Mouse (Mus musculus): ENCODE measurements at regions not wholly inside any gene's neighbourhood (a gene's known extent, or its start where the extent isn't known, plus 50 kb on each side); places are given as distances from the start of the nearest gene placed in this dataset.

DNA sequence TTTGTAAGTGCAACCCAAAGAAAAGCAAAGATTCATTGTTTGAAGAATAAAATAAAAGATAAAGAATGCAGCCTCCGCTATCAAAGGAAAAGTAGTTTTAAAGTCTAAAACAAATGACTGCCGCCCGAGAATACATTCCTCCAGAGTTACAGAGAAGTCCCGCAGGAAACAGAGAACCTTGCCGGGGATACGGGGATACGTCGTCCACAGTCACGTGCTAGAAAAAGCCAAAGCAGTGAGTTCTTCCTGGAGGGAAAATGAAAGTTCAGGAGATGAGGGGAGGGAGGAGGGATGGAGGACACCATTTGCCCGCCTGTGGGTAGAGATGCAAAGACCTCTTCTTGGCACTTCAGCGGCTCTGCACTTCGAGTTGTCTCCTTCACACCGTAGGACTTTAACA lies 68.0 kb upstream of the Kctd3 start:
- Histone ChIP-seq H3K27ac (ENCODE audit: insufficient read depth, low read depth, low read length) (no peak overlapping the region), H3K4me1 (ENCODE audit: control insufficient read depth, insufficient read depth, insufficient read length, low read length) (no peaks in the 10 kb centered on the region), H3K36me3 (ENCODE audit: control insufficient read depth, insufficient read depth, low read length) (no peaks in the 10 kb centered on the region), H3K27me3 (ENCODE audit: control insufficient read depth, insufficient read depth, low read length) (no peaks in the 10 kb centered on the region), H3K4me3 (ENCODE audit: low read depth, low read length) (no peak overlapping the region)
- no peak for TF ChIP-seq CTCF (IDR thresholded peaks at IDR 0.05; ENCODE audit: extremely low read depth, insufficient read length, insufficient replicate concordance, low read depth, low read length)
- TF ChIP-seq POLR2A (IDR thresholded peaks at IDR 0.05; ENCODE audit: low read depth, low read length): no peak
- 60% methylated on average over 13 of the region's 13 CpGs for WGBS

DNA sequence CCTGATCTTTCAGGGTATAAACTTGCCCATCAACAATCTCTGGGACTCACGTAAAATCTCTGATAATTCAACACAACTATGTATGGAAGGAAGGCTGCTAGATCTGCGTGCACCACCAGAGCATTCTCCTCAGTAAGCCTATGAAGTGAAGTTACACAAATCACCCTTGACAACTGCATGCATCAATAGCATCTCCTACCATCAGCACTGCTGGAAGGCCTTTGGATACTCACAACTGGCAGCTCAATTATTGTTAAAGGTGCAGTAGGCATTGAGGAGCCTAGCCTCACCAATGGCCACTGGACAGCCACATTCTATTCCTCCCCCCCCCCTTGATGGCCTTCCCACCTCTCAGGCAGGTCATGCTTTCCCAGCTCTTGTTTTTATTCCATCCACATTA lies 64.9 kb upstream of the Kctd3 start:
- no peaks in the 10 kb centered on the region for H3K36me3 ChIP-seq (ENCODE audit: control insufficient read depth, insufficient read depth, low read length)
- H3K4me1 ChIP-seq (ENCODE audit: control insufficient read depth, insufficient read depth, insufficient read length, low read length): no peaks in the 10 kb centered on the region
- H3K27me3 ChIP-seq (ENCODE audit: control insufficient read depth, insufficient read depth, low read length): no peaks in the 10 kb centered on the region
- no peak overlapping the region for H3K4me3 ChIP-seq (ENCODE audit: low read depth, low read length)
- no peak for TF ChIP-seq CTCF (IDR thresholded peaks at IDR 0.05; ENCODE audit: extremely low read depth, insufficient read length, insufficient replicate concordance, low read depth, low read length)
- H3K27ac ChIP-seq (ENCODE audit: insufficient read depth, low read depth, low read length): no peak overlapping the region
- WGBS: 82% methylated on average over 2 of the region's 2 CpGs

DNA sequence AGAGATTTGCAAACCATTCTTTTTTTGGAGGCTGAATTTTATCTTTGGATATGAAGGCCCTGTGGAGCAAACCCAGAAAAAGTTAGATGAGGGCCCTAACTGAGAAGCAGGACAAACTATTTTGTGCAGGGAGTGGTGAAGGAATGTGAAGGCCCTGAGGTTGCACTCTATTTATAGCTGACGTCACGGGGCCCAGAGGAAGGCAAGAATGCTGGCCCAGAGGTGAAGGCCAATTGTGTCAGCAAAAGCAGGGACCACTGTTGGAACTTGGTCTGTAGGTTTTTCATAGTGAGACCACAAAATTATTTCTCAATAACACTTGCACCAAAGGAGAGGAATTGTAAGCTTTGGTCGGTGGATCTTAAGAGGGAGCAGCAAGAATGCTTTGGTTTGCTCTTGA lies 60.6 kb upstream of the Kctd3 start:
- H3K36me3 ChIP-seq (ENCODE audit: control insufficient read depth, insufficient read depth, low read length): no peaks in the 10 kb centered on the region
- H3K4me1 ChIP-seq (ENCODE audit: control insufficient read depth, insufficient read depth, insufficient read length, low read length): no peaks in the 10 kb centered on the region
- no peak for TF ChIP-seq POLR2A (IDR thresholded peaks at IDR 0.05; ENCODE audit: low read depth, low read length)
- no peak overlapping the region for H3K4me3 ChIP-seq (ENCODE audit: low read depth, low read length)
- WGBS: 64% methylated on average over 3 of the region's 3 CpGs
- H3K27me3 ChIP-seq (ENCODE audit: control insufficient read depth, insufficient read depth, low read length): no peaks in the 10 kb centered on the region
- H3K27ac ChIP-seq (ENCODE audit: insufficient read depth, low read depth, low read length): no peak overlapping the region

DNA sequence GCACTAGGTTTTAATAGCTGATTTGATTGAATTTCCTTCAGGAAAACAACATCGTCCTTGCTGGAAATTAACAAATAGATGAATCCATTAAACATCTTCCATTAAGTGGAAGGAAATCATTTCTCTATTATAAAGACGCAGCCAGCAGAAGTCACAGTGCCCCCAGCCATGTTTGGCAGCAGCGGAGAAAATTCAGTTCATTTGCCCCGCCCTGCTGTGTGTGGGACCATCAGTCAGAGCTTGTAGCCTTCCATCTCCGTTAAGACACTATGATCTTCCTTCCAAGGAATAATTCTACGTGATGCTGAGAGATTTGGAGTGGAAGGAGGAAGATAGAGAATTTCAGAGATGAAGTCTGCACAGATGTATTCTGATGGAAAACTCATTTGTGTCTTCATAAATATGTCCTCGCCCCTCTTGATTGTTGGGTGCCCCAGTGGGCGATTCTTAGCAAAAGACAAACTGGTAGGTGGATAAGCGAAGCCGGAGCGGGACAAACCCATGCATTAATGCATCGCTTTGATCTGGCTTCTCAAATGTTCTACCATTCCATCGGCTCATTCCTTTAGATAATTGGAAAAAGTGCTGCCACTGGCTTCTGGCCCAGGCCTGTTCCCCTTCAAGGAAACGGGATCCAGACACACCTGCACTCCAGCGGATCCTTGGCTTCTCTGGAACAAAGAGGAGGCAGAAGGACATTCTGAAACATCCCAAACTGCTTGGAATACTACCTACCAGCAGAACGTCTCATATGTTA lies 59.7 kb upstream of the Kctd3 start:
- H3K27ac ChIP-seq (ENCODE audit: insufficient read depth, low read depth, low read length): no peak overlapping the region
- WGBS: 79% methylated on average over 16 of the region's 16 CpGs
- no peaks in the 10 kb centered on the region for H3K36me3 ChIP-seq (ENCODE audit: control insufficient read depth, insufficient read depth, low read length)
- no peaks in the 10 kb centered on the region for H3K4me1 ChIP-seq (ENCODE audit: control insufficient read depth, insufficient read depth, insufficient read length, low read length)
- no peak overlapping the region for H3K4me3 ChIP-seq (ENCODE audit: low read depth, low read length)
- H3K27me3 ChIP-seq (ENCODE audit: control insufficient read depth, insufficient read depth, low read length): no peaks in the 10 kb centered on the region
- TF ChIP-seq CTCF (IDR thresholded peaks at IDR 0.05; ENCODE audit: extremely low read depth, insufficient read length, insufficient replicate concordance, low read depth, low read length) (no peak), POLR2A (IDR thresholded peaks at IDR 0.05; ENCODE audit: low read depth, low read length) (no peak)

DNA sequence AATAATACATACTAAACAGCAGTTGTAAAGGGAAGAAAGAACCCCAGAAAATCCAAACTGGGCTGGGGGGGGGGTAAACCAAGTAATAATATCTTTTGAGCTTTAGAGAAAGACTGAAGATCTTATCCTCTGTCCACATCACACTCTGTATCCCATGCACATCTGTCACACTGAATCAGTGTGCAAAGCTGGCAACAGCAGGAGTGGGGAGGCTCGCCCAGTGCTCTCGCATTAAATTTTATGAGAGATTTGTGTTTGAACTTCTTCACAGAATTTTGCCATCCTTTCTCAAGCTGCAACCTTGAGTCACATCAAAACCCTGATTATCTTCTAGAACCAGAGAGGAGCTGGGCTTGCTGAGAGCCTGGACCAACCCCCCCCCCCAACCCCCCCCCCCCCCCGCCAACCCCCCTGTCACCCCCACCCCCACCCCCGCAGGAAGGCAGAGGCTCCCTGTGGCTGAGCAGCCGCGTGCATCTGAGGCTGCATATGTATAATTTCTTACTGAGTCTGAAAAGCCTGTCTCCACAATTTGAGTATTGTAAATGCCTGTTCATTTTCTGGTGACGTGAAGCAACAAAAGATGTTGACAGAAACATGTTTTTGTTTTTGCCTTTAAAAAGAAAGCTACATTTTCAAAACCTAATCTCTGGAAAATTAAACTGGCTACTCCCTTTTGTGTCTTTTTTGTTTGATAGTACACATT lies 59.0 kb upstream of the Kctd3 start:
- 40% methylated on average over 7 of the region's 7 CpGs for WGBS
- TF ChIP-seq POLR2A (IDR thresholded peaks at IDR 0.05; ENCODE audit: low read depth, low read length): no peak
- TF ChIP-seq CTCF (IDR thresholded peaks at IDR 0.05; ENCODE audit: extremely low read depth, insufficient read length, insufficient replicate concordance, low read depth, low read length): no peak
- H3K4me1 ChIP-seq (ENCODE audit: control insufficient read depth, insufficient read depth, insufficient read length, low read length): no peaks in the 10 kb centered on the region

DNA sequence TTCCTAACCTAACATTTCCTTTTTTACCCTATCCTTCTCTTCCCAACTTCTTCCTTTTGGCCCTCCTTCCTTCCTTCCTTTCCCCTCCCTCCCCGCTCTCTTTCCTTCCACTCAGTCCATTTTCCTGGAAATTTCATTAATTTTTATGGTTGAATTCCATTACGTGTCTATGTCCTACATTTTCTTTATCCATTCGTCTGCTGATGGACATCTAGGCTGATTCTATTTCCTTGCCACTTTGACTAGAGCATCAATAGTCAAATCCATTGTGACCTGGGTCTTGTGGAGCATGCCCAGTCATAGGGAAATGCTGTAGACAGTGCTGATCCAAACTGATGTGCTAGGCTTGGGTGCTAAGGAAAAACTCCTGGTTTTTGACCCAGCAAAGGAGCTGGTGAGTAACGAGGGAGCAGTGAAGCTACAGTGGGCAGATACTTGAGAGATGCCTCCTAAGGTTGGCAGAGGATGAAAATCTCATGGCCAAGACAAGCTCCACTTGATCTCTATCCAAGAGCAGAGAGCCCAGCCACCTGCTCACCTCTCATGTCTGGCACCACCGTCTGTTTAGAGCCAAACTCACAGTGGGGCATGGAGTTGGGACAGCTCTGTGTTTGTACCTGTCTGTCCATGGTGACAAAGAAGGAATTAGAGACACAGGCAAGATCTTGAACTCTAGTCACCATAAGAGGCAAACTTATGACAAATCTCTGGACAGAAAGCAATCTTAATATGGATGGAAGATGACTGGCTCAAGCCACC lies 57.7 kb upstream of the Kctd3 start:
- 75% methylated on average over 5 of the region's 5 CpGs for WGBS
- Histone ChIP-seq H3K27ac (ENCODE audit: insufficient read depth, low read depth, low read length) (no peak overlapping the region), H3K27me3 (ENCODE audit: control insufficient read depth, insufficient read depth, low read length) (no peaks in the 10 kb centered on the region), H3K36me3 (ENCODE audit: control insufficient read depth, insufficient read depth, low read length) (no peaks in the 10 kb centered on the region), H3K4me3 (ENCODE audit: low read depth, low read length) (no peak overlapping the region), H3K4me1 (ENCODE audit: control insufficient read depth, insufficient read depth, insufficient read length, low read length) (no peaks in the 10 kb centered on the region)
- TF ChIP-seq POLR2A (IDR thresholded peaks at IDR 0.05; ENCODE audit: low read depth, low read length) (no peak), CTCF (IDR thresholded peaks at IDR 0.05; ENCODE audit: extremely low read depth, insufficient read length, insufficient replicate concordance, low read depth, low read length) (no peak)

More for the DNA sequence above, 59.0 kb upstream of the Kctd3 start:
- Histone ChIP-seq H3K27me3 (ENCODE audit: control insufficient read depth, insufficient read depth, low read length) (no peaks in the 10 kb centered on the region), H3K36me3 (ENCODE audit: control insufficient read depth, insufficient read depth, low read length) (no peaks in the 10 kb centered on the region), H3K4me3 (ENCODE audit: low read depth, low read length) (no peak overlapping the region), H3K27ac (ENCODE audit: insufficient read depth, low read depth, low read length) (no peak overlapping the region)

DNA sequence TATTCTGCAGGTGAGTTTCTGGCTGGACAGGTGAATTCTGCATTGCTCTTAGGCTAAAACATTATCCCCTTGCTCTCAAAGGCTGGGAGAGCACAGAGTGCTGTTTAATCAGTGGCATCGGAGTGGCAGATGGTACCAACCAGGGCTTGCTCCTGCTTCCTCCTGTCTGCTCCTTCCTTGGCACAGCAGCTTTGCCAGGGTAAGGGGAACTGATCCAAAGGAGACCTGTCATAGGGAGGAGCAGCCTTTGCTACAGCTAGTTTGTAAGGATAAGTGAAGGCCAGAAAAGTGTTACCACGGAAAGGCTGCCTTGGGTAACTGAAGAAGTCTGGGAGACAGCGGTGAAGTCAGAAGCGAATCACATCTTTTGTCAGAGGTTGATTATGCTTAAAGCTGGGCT lies 57.0 kb upstream of the Kctd3 start:
- Histone ChIP-seq H3K27me3 (ENCODE audit: control insufficient read depth, insufficient read depth, low read length) (no peaks in the 10 kb centered on the region), H3K4me1 (ENCODE audit: control insufficient read depth, insufficient read depth, insufficient read length, low read length) (no peaks in the 10 kb centered on the region), H3K4me3 (ENCODE audit: low read depth, low read length) (no peak overlapping the region), H3K36me3 (ENCODE audit: control insufficient read depth, insufficient read depth, low read length) (no peaks in the 10 kb centered on the region), H3K27ac (ENCODE audit: insufficient read depth, low read depth, low read length) (no peak overlapping the region)
- 84% methylated on average over 4 of the region's 4 CpGs for WGBS
- TF ChIP-seq CTCF (IDR thresholded peaks at IDR 0.05; ENCODE audit: extremely low read depth, insufficient read length, insufficient replicate concordance, low read depth, low read length) (no peak), POLR2A (IDR thresholded peaks at IDR 0.05; ENCODE audit: low read depth, low read length) (no peak)
